Mouse (Mus musculus): ENCODE results near the gene Gstm6.
"Not testable (repeated sequence)": the region's sequence is repeated elsewhere in the genome, so short reads cannot be mapped to it uniquely, and the experiment has no call there.

DNA sequence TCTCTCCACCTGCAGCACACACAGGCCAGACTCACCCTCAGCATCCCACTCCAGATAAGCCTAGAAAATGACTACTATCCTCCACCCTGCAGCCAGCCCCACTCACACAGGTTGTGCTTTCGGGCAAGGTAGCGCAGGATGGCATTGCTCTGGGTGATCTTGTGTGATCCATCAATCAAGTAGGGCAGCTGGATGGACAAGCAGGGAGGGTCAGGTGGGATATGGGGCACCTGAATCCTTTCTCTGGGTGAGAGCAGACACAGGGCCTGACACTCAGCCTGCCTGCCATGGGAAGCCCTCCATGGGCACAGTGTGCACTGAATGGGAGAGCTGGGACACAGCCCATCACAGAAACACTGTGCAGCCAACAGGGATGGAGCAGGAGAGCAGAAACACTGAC, 41.6 kb upstream of the Gstm6 start:
- not testable (repeated sequence) for TF ChIP-seq POLR2A (IDR thresholded peaks at IDR 0.05; ENCODE audit: extremely low read depth, insufficient read depth, low read length); CTCF (IDR thresholded peaks at IDR 0.05; ENCODE audit: low read depth, low read length)

Data from liver, adult 2 months (tissue).